Mouse (Mus musculus) liver, embryonic 15.5 days (tissue): Measurements from ENCODE around the gene Paxbp1. TPM values are rescaled to one million over a fixed set of nuclear protein-coding genes. Genes with fewer than 3 reads are reported as not detected.

Experiments
- ATAC-seq: fragments of 200-750 bp; cut with Nextera tagmentation; 2 replicates; pipeline ENCODE4 v1.8.0; 2017; ENCODE audit warnings: moderate number of reproducible peaks, mild to moderate bottlenecking, moderate library complexity; ENCODE audit not compliant: insufficient read depth
- H3K27ac ChIP-seq: fragments of 300-500 bp; sonication (generic); replicated peaks from 2 replicates; pipeline ENCODE4 v1.5.1; 2015; ENCODE audit warnings: mild to moderate bottlenecking, inconsistent platforms
- H3K27me3 ChIP-seq: fragments of 300-500 bp; sonication (generic); 2 replicates; pipeline ENCODE4 v1.6.1; 2015; ENCODE audit warnings: mild to moderate bottlenecking, inconsistent platforms
- H3K36me3 ChIP-seq: fragments of 300-500 bp; sonication (generic); replicated peaks from 2 replicates; pipeline ENCODE4 v1.6.1; 2015; ENCODE audit warnings: moderate library complexity, mild to moderate bottlenecking, inconsistent platforms
- H3K4me1 ChIP-seq: fragments of 300-500 bp; sonication (generic); replicated peaks from 2 replicates; pipeline ENCODE4 v1.6.1; 2015; ENCODE audit warnings: inconsistent platforms
- H3K4me2 ChIP-seq: fragments of 300-500 bp; sonication (generic); 2 replicates; pipeline ENCODE4 v1.6.1; 2015; ENCODE audit warnings: moderate library complexity, mild to moderate bottlenecking, inconsistent platforms
- H3K4me3 ChIP-seq: fragments of 300-500 bp; sonication (generic); replicated peaks from 2 replicates; pipeline ENCODE4 v1.5.1; 2015; ENCODE audit warnings: mild to moderate bottlenecking, inconsistent platforms
- H3K9ac ChIP-seq: fragments of 300-500 bp; sonication (generic); 2 replicates; pipeline ENCODE4 v1.6.1; 2015; ENCODE audit warnings: moderate library complexity, mild to moderate bottlenecking, inconsistent platforms
- H3K9me3 ChIP-seq: fragments of 300-500 bp; sonication (generic); replicated peaks from 2 replicates; pipeline ENCODE4 v1.6.1; 2016; ENCODE audit warnings: inconsistent platforms
- WGBS: fragments of 180-500 bp; shearing (Covaris S2); methylation state at CpG from one replicate; pipeline ENCODE4 v1.1.7; 2015; ENCODE audit warnings: mixed read lengths; ENCODE audit not compliant: insufficient replicate concordance; 5-methylcytosine and 5-hydroxymethylcytosine counted together
- polyA plus RNA-seq: library from polyadenylated mRNA; unstranded; fragments of >200 nt; fragmentation: Nextera tagmentation; extraction: Ambion mirVana; gene quantifications from 2 replicates; pipeline ENCODE4 v1.2.1, GENCODE M21; 2015

Paxbp1 gene
- polyA plus RNA-seq, 1 experiment from 2014 or later: 16.3 TPM

DNA sequence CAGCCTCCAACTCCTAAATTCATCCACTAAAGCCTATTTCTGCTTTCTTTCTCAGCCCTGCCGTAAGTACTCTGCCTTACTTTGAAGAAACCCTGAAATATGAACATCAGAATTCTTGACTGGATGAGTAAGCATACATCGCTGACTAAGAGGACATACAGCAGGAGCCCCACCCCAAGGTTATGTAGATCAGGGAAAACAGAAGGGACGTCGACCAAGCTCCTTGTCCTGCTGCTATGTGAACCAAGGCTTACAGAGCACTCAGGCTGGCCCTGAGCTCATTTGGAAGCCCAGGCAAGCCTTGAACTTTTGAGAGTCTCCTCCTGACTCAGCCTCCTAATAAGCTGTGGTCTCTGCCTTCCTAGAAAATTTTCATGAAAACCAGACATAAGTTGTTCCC is 28.6 kb downstream of the Paxbp1 start:
- WGBS: 82% methylated on average over 4 of the region's 4 CpGs

DNA sequence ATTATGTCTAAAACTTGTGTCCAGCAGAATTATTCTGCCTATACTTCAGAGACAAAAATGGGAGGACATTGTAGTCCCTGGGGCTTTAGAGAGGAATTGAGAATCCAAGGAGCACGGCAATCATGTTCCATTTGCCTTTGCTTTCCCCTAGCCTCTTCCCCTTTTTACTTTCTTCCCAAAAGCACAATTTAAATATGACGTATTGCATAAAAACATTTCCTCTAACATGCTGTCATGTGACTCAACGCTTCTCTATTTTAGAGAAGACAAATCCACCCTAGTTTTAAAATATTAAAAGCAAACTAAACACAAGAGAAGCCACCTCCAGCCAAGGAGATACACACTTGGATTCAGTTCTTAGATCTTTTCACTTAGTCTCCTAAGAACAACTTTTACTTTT is 32.5 kb downstream of the Paxbp1 start:
- H3K27ac ChIP-seq: peak overlapping the region; percentile 95
- H3K4me3 ChIP-seq: peak overlapping the region; percentile 100

More for the DNA sequence above, 28.6 kb downstream of the Paxbp1 start:
- Histone ChIP-seq H3K4me3 (no peak overlapping the region), H3K27me3 (no peaks in the 10 kb centered on the region), H3K9me3 (no peaks in the 10 kb centered on the region), H3K4me1 (peaks cover 14% of the 10 kb centered on the region), H3K9ac (no peak overlapping the region), H3K27ac (no peak overlapping the region), H3K36me3 (peaks cover 67% of the 10 kb centered on the region), H3K4me2 (no peak overlapping the region)
- ATAC-seq: no peak

DNA sequence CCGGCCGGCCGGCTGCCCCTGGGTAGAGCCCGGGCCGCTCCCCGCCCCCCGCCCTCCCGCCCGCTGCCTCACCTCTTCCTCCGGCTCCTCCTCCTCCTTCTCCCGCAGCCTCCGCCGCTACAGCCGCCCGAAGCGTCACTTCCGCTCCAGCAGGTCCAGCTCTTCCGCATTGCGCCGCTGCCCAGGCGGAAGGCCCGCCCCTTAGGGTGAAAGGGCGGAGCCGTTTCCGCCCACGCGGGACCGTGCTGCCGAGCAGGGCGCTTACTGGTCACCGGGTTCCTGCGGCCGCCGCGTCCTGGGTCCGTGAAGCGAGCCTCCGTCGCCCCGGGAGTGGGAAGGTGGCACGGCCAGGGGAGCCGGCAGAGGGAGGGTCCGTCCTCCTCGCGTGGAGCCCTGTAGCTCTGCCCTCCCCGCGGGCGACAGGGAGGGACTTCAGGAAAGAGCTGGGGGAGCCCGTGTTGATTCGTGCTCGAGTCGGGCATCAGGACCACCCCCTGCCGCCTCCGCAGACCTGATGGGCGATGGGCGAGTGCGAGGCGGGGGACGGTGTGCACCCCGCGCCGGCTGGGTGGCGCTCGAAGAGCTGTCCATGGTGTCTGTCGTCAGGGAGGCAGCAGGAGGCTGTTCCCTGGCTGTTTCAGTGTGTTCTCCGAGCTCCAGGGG is 33.2 kb downstream of the Paxbp1 start, which contains the start of gene Synj1:
Synj1 (minus strand) TSS at position 288 of the 663 bp plus-strand sequence.
- peak within 1 kb of the TSS; percentile 95 for H3K27ac ChIP-seq
- peak within 1 kb of the TSS; percentile 98 for H3K9ac ChIP-seq
- H3K36me3 ChIP-seq: peaks cover 32% of the 10 kb centered on the region
- peaks cover 42% of the 10 kb centered on the region for H3K4me1 ChIP-seq
- H3K9me3 ChIP-seq: no peaks in the 10 kb centered on the region
- peak within 1 kb of the TSS; percentile 88 for H3K4me2 ChIP-seq
- H3K4me3 ChIP-seq: peak within 1 kb of the TSS; percentile 100
- ATAC-seq: peak; percentile 94
- H3K27me3 ChIP-seq: no peaks in the 10 kb centered on the region
- WGBS: under 1% methylated on average over 64 of the region's 66 CpGs

More for the DNA sequence above, 32.5 kb downstream of the Paxbp1 start:
- ATAC-seq: no peak
- Histone ChIP-seq H3K9ac (peak overlapping the region; percentile 98), H3K4me1 (peaks cover 35% of the 10 kb centered on the region), H3K27me3 (no peaks in the 10 kb centered on the region), H3K36me3 (peaks cover 35% of the 10 kb centered on the region), H3K4me2 (peak overlapping the region; percentile 88), H3K9me3 (no peaks in the 10 kb centered on the region)
- WGBS: 4% methylated on average over 3 of the region's 3 CpGs

DNA sequence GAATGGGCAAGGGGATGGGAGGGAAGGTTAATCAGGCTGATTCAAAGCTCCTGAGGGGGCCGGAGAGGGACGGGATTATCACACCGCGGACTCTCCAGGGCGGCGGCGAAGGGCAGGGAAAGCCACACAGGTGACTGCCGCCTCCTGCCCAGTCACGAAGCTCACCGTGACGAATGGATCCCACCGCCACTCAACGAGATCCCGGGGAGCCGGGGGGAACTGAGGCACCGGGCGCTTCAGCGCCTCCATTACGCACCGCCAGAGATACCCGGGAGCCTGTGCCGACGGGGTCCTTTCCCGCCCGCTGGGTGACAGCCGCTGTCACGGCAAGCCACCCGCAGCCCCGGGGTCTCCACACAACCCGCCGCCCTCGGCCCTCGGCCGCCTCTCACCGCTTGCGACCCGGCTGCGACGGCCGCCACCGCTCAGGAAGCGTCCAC is 33.7 kb downstream of the Paxbp1 start:
- ATAC-seq: peak; percentile 69
- WGBS: 0% methylated on average over 42 of the region's 42 CpGs
- Histone ChIP-seq H3K4me1 (peaks cover 47% of the 10 kb centered on the region), H3K4me2 (peak overlapping the region; percentile 88), H3K36me3 (peaks cover 27% of the 10 kb centered on the region), H3K4me3 (peak overlapping the region; percentile 100), H3K27ac (peak overlapping the region; percentile 95), H3K9ac (peak overlapping the region; percentile 98), H3K27me3 (no peaks in the 10 kb centered on the region), H3K9me3 (no peaks in the 10 kb centered on the region)

DNA sequence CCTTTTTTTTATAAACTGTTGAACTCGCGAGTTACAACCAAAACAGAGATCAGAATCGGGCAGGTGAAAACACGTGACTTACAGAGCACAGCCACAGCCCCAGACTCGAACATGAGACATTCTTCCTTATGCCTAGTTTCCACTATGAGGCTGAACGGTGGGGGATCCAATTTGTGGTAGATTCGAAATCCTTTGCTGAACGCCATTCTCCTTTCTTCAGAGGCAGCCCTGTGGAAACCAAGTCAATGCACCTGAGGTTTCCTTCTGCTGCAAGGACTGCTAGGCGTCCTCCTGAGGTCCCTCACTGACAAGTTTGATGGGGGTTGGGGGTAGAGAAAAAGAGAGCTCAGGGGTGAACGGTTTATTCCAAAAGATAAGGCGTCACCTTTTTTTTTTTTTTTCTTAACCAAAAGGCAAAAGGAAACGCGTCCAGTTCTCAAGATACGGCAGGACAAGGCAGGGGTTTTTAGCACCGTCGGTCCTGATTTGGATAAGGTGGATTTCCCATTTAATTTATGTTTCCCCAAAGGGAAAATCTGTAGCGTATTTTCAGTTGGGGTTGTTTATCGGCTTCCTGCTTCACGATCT is 34.3 kb downstream of the Paxbp1 start:
- WGBS: under 1% methylated on average over 19 of the region's 19 CpGs
- H3K4me3 ChIP-seq: peak overlapping the region; percentile 100

DNA sequence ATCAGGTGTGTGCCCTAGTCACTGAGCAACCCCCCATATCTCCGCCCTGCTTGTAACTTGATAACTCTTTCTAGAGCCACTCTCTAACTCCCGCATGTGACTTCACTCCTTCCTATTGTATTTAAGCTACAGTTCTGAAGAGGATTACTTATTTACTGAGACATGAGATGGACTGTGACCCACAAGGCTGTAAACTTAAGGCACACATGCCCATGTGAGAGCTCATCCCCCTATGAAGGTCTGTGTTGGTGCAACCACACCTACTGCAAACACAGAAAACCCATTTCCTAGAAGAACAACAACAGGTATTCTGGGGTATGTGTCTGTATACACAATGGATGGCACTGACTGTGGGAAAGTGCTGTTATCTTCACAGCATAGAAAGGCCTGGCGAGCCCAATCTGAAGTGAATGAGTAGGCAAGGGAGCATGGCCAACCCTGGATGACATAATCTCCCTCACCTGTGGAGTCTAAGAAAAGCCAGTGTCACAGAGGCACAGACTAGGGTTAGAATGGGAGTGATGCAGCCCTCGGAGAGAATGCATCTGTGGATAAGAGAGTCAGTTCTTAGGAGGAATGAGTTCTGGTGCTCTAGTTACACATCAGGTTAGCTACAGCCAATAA is 39.3 kb downstream of the Paxbp1 start:
- no peak for ATAC-seq
- peaks cover 12% of the 10 kb centered on the region for H3K36me3 ChIP-seq
- H3K27ac ChIP-seq: no peak overlapping the region
- H3K4me3 ChIP-seq: no peak overlapping the region
- no peak overlapping the region for H3K9ac ChIP-seq
- peaks cover 44% of the 10 kb centered on the region for H3K4me1 ChIP-seq
- H3K4me2 ChIP-seq: no peak overlapping the region
- H3K9me3 ChIP-seq: no peaks in the 10 kb centered on the region
- H3K27me3 ChIP-seq: no peaks in the 10 kb centered on the region
- WGBS: 65% methylated on average over 4 of the region's 4 CpGs

More for the DNA sequence above, 34.3 kb downstream of the Paxbp1 start:
- Histone ChIP-seq H3K4me2 (peak overlapping the region; percentile 88), H3K27me3 (no peaks in the 10 kb centered on the region), H3K27ac (peak overlapping the region; percentile 95), H3K9me3 (no peaks in the 10 kb centered on the region), H3K4me1 (peaks cover 51% of the 10 kb centered on the region), H3K36me3 (peaks cover 21% of the 10 kb centered on the region), H3K9ac (peak overlapping the region; percentile 98)
- no peak for ATAC-seq

DNA sequence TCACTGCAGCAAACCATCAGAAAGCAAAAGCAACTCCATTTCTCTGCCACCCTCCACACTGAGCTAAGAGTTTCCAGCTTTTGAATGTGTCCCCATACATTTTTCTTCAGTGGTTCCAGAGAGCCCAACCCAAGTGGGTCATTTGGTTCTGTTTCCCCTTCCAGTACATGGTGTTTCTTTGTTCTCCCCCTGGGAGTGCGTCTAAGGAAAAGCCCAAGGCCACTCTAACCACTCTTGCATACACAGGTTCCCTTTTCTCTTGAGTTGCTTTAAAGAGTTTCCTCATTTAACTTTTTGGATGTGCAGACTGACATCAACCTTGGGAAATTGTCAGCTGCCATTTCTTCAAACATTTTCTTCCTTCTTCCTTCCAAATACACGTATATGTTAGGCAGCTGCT is 43.2 kb downstream of the Paxbp1 start:
- WGBS: 47% methylated on average over 2 of the region's 2 CpGs
- H3K36me3 ChIP-seq: peaks cover 7% of the 10 kb centered on the region
- 0 out of 2 replicates have a peak overlapping the region, but pooled peaks have one; percentile 9 for H3K27ac ChIP-seq
- no peak for ATAC-seq
- peaks cover 20% of the 10 kb centered on the region for H3K4me1 ChIP-seq
- H3K4me3 ChIP-seq: no peak overlapping the region
- no peaks in the 10 kb centered on the region for H3K9me3 ChIP-seq
- H3K4me2 ChIP-seq: no peak overlapping the region
- no peaks in the 10 kb centered on the region for H3K27me3 ChIP-seq
- no peak overlapping the region for H3K9ac ChIP-seq

DNA sequence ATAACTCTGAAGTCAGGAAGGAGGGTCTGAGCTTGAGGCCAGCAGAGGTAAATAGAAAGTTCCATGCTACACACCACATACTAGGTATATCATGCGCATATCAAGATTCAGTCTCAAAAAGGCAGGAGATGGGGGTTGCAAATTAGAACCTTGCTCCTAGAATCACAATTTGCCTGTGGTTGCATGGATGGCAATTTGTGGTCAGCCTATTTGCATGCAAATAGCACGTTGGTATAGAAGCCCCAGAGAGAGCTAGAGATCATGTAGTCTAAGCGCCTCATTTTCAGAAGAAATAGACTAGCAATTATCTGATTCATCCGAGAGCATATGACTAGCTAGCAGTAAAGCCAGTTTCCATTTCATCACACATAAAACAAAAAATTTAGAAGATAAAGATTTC is 44.5 kb downstream of the Paxbp1 start:
- no peak overlapping the region for H3K9ac ChIP-seq
- 67% methylated on average over 4 of the region's 4 CpGs for whole genome bisulfite sequencing
- no peak overlapping the region for H3K4me3 ChIP-seq
- no peak for ATAC-seq
- peaks cover 18% of the 10 kb centered on the region for H3K4me1 ChIP-seq
- H3K27ac ChIP-seq: no peak overlapping the region
- H3K36me3 ChIP-seq: peaks cover 7% of the 10 kb centered on the region
- H3K4me2 ChIP-seq: no peak overlapping the region
- no peaks in the 10 kb centered on the region for H3K9me3 ChIP-seq
- no peaks in the 10 kb centered on the region for H3K27me3 ChIP-seq

DNA sequence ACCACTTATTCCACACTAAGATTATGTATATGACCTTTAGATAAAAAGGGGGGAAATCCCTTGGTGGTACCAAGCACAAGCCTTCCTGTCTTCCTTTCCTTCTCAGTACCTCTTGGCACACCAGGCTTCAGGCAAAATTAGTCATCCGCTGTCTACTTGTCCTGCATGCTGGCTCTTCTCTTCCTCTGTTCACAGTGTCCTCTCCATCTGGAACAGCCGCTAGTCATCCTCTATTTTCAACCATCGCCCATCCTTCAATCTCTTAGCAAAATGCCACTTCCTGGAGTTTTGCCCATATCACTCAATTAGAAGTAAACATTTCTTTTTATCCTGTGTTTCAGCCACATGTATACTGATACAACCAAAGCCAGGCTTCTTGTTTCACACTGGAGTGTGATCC is 46.5 kb downstream of the Paxbp1 start:
- H3K36me3 ChIP-seq: peaks cover 7% of the 10 kb centered on the region
- H3K9me3 ChIP-seq: no peaks in the 10 kb centered on the region
- no peak overlapping the region for H3K9ac ChIP-seq
- no peak overlapping the region for H3K27ac ChIP-seq
- H3K27me3 ChIP-seq: no peaks in the 10 kb centered on the region
- 77% methylated on average over 3 of the region's 3 CpGs for WGBS
- peaks cover 22% of the 10 kb centered on the region for H3K4me1 ChIP-seq
- no peak overlapping the region for H3K4me2 ChIP-seq
- no peak overlapping the region for H3K4me3 ChIP-seq
- ATAC-seq: no peak

DNA sequence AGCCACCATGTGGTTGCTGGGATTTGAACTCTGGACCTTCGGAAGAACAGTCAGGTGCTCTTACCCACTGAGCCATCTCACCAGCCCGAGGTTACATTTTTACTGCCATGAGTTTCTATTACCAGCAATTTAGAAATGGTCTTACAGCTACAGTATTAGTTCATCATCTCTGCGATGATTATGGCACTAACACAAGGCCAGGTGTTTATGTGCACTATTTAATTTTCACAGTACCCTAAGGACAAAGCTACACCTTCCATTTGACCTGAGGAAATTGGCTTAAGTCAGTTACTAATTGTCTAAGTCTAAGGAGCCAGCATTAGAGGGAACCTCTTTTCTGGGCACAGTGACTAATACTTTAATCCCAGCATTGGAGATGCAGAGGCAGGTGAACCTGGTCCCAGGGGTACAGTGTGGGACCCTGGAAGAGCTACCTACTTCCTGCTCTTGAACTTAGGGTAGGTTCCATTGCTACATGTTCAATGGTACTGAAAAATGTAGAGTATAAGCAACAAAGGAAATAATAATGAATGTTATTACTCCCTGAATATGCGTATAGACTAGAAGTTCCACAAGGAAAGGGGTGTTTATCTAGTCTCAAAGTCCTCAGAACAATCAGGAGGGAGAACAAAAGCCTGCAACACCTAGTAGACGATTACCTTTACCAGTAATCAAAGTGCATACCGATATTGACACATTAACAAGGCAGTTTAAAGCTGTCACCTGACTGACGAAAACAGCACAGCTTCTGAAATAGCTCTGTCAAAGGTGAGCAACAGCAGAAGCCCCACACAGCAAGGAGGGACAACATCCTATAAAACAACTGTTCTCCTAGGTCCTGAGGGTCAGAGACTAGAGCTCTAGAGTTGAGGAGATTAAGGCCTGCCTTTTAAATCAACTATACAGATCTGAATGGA is 47.8 kb downstream of the Paxbp1 start:
- peaks cover 16% of the 10 kb centered on the region; the same call in 1 of the 2 replicates for H3K36me3 ChIP-seq
- no peak overlapping the region for H3K4me2 ChIP-seq
- H3K27me3 ChIP-seq: no peaks in the 10 kb centered on the region
- no peak overlapping the region for H3K9ac ChIP-seq
- no peak for ATAC-seq
- H3K9me3 ChIP-seq: no peaks in the 10 kb centered on the region
- peaks cover 22% of the 10 kb centered on the region for H3K4me1 ChIP-seq
- H3K4me3 ChIP-seq: no peak overlapping the region
- 78% methylated on average over 7 of the region's 7 CpGs for WGBS
- no peak overlapping the region; the same call in 1 of the 2 replicates for H3K27ac ChIP-seq
